Mouse (Mus musculus): ENCODE data around the gene Map2k5. TPM values are rescaled to one million over a fixed set of nuclear protein-coding genes. Genes with fewer than 3 reads are reported as not detected.

Map2k5 gene
- polyA plus RNA-seq, 1 experiment = 15.3 TPM

DNA sequence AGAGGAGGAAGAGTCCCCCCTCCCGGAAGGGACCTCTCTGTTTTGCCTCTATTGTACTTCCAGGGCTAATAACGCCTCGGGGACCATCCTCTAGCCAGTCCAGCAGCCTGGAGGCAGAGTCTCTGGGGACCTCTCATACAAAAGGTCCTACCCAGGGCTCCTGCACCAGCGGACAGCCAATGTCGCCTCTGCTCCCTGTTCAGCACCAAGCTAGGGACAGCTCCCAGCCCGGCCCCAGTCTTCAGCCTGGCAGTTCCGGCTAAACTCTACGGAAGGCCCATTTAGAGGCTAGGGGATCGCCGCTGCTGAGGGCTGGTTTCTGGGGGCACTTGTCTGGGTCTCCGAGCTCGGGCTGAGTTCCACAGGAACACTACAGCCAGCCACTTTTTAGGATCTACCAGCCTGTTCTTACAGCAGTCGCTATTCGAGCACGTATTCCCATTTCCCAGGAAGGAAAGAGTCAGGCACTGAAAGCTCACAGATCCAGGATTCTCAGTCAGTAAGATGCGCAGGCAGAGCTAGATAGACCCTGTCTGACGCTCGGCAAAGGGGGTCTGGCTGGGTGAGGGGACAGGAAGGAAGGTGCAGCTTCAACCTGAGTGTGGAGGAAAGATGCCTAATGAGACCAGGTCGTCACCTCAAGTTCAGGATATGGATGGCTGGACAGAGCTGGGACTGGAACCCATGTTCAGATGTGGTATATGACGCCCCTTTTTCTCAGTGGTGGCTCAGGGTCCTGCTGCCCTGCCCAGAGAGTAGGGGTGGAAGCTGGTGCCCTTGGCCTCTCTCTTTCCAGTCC is 226.4 kb downstream of the Map2k5 start:
- Histone ChIP-seq H3K79me2 (ENCODE audit: control insufficient read depth, insufficient read depth) (no peaks in the 10 kb centered on the region), H3K27me3 (ENCODE audit: control insufficient read depth, insufficient read depth, insufficient read length) (peaks cover 76% of the 10 kb centered on the region), H3K36me3 (ENCODE audit: control insufficient read depth, insufficient read depth) (no peaks in the 10 kb centered on the region), H3K79me3 (ENCODE audit: low read depth) (no peaks in the 10 kb centered on the region), H3K4me3 (ENCODE audit: insufficient read depth, poor library complexity, severe bottlenecking) (no peak overlapping the region), H3ac (ENCODE audit: control insufficient read depth, insufficient read length, low read depth) (no peak overlapping the region)
- no peak for TF ChIP-seq MYOG (IDR thresholded peaks at IDR 0.05; ENCODE audit: control insufficient read depth, extremely low read depth, insufficient read length)
- no peak for TF ChIP-seq USF1 (IDR thresholded peaks at IDR 0.05; ENCODE audit: low read depth)
- no peak for TF ChIP-seq CTCF (IDR thresholded peaks at IDR 0.05; ENCODE audit: control insufficient read depth, insufficient read depth, insufficient read length)
- no peak for TF ChIP-seq FOSL1 (IDR thresholded peaks at IDR 0.05; ENCODE audit: insufficient read depth, low read length, poor library complexity, severe bottlenecking)

DNA sequence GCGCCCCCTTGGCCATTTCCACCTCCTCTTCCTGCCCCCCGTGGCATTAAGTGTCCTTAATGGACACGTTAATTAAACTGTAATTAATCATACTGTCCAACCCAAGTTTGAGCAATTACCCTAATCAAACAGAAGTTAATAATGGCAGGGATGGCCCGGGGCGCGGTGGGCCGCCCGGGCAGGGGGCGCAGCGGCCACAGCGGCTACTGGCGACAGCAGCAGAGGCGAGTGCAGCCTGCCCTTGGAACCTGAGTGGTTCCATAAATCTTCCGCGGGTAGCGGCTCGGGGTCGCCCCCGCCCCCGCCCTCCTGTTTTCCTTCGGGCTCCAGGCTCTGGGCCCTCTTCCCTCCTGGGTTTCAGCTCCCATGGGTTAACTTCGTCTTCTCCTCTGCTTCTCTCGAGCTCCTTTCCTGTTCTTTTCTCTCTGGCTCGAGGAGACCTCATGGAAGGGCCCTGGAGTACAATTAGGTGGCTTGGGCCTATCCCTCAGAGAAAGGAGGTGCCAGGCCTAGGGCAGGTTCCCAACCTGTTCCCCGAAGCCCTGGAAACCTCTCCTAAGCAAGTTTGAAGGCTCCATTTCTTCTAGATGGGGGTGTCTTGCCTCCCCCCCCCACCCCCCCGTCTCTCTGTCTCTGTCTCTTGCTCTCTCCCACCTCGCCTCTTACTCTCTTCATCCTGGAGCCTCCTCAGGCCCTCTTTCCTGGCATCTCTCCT is 227.5 kb downstream of the Map2k5 start:
- Histone ChIP-seq H3K27me3 (ENCODE audit: control insufficient read depth, insufficient read depth, insufficient read length) (peaks cover 80% of the 10 kb centered on the region), H3K4me3 (ENCODE audit: insufficient read depth, poor library complexity, severe bottlenecking) (no peak overlapping the region), H3K79me3 (ENCODE audit: low read depth) (no peaks in the 10 kb centered on the region), H3K79me2 (ENCODE audit: control insufficient read depth, insufficient read depth) (no peaks in the 10 kb centered on the region), H3ac (ENCODE audit: control insufficient read depth, insufficient read length, low read depth) (no peak overlapping the region), H3K36me3 (ENCODE audit: control insufficient read depth, insufficient read depth) (no peaks in the 10 kb centered on the region)
- TF ChIP-seq MYOD1 (IDR thresholded peaks at IDR 0.05; ENCODE audit: control insufficient read depth, insufficient read length, low read depth) (no peak), CEBPB (IDR thresholded peaks at IDR 0.05; ENCODE audit: low read depth) (no peak), CTCF (IDR thresholded peaks at IDR 0.05; ENCODE audit: control insufficient read depth, insufficient read depth, insufficient read length) (no peak), MAX (IDR thresholded peaks at IDR 0.05) (no peak)

DNA sequence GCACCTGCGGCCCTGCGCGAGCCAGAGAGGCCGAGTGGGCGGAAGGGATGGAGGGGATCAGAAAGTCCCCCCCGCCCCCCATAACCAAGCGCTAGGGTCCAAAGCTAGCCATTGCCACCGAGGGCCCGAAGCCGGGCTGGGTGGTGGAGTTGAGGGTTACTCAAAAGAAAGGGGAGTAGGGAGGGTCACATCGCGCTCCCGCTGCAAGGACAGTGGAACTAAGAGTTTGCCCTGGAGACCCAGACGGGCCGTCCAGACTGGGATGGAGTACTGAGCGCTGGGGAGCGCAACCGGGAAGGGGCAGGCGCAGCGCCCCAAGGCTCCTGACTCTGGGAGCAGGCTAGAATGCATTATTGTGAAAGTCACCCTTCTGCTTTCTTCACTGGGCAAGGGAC is 228.3 kb downstream of the Map2k5 start:
- TF ChIP-seq USF1 (IDR thresholded peaks at IDR 0.05; ENCODE audit: low read depth) = no peak
- no peak for TF ChIP-seq MYOG (IDR thresholded peaks at IDR 0.05; ENCODE audit: control insufficient read depth, extremely low read depth, insufficient read length)
- Histone ChIP-seq H3K27me3 (ENCODE audit: control insufficient read depth, insufficient read depth, insufficient read length) (peaks cover 88% of the 10 kb centered on the region), H3K79me2 (ENCODE audit: control insufficient read depth, insufficient read depth) (no peaks in the 10 kb centered on the region), H3K79me3 (ENCODE audit: low read depth) (no peaks in the 10 kb centered on the region), H3K4me3 (ENCODE audit: insufficient read depth, poor library complexity, severe bottlenecking) (no peak overlapping the region), H3ac (ENCODE audit: control insufficient read depth, insufficient read length, low read depth) (no peak overlapping the region), H3K36me3 (ENCODE audit: control insufficient read depth, insufficient read depth) (no peaks in the 10 kb centered on the region)

GRCm38 (mm10) chr9:63148410-63149371 is 229.0 kb downstream of the Map2k5 start, which contains the start of gene Skor1:
TSS of gene Skor1 (minus strand) at chr9:63148961.
- TF ChIP-seq MYOG (IDR thresholded peaks at IDR 0.05; ENCODE audit: control insufficient read depth, extremely low read depth, insufficient read length) (no peak), FOSL1 (IDR thresholded peaks at IDR 0.05; ENCODE audit: insufficient read depth, low read length, poor library complexity, severe bottlenecking) (no peak), CTCF (IDR thresholded peaks at IDR 0.05; ENCODE audit: control insufficient read depth, insufficient read depth, insufficient read length) (no peak), MAX (IDR thresholded peaks at IDR 0.05) (no peak), CEBPB (IDR thresholded peaks at IDR 0.05; ENCODE audit: low read depth) (no peak), MYOD1 (IDR thresholded peaks at IDR 0.05; ENCODE audit: control insufficient read depth, insufficient read length, low read depth) (no peak), USF1 (IDR thresholded peaks at IDR 0.05; ENCODE audit: low read depth) (no peak)
- Histone ChIP-seq H3K79me2 (ENCODE audit: control insufficient read depth, insufficient read depth) (no peaks in the 10 kb centered on the region), H3K79me3 (ENCODE audit: low read depth) (no peaks in the 10 kb centered on the region), H3K36me3 (ENCODE audit: control insufficient read depth, insufficient read depth) (no peaks in the 10 kb centered on the region), H3K27me3 (ENCODE audit: control insufficient read depth, insufficient read depth, insufficient read length) (peaks cover 95% of the 10 kb centered on the region), H3ac (ENCODE audit: control insufficient read depth, insufficient read length, low read depth) (no peak within 1 kb of the TSS), H3K4me3 (ENCODE audit: insufficient read depth, poor library complexity, severe bottlenecking) (no peak within 1 kb of the TSS)

DNA sequence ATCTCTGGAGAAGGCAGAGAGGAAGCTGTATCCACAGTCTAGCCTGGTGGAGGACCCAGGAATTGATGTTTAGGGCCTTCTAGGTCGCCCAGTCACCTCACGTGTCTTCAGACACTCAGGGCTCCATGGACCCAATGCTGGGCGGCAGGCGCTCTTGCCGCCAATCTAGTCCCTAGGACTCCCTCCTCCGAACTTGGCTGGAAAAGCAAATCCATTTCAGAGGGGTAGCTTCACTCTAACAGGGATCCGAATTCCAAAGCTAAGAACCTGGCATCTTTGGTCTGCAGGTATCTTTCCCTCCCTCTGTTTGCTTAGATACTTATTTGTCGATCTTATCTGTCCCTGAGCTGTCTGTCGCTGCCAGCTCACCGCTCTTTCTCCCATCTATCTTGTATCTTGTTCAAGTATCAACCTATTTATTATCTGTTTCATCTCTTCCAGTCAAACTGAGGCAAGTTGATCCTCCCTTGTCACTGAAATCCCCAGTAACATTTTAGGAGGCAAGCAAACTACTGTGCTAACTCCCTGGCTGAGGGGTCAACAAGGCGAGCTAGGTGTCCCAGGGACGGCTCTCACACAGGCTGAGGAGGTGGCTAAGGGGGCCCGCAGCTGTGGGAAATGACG is 229.8 kb downstream of the Map2k5 start:
- Histone ChIP-seq H3K79me3 (ENCODE audit: low read depth) (no peaks in the 10 kb centered on the region), H3ac (ENCODE audit: control insufficient read depth, insufficient read length, low read depth) (no peak overlapping the region), H3K27me3 (ENCODE audit: control insufficient read depth, insufficient read depth, insufficient read length) (peaks cover 95% of the 10 kb centered on the region), H3K4me3 (ENCODE audit: insufficient read depth, poor library complexity, severe bottlenecking) (no peak overlapping the region), H3K36me3 (ENCODE audit: control insufficient read depth, insufficient read depth) (no peaks in the 10 kb centered on the region), H3K79me2 (ENCODE audit: control insufficient read depth, insufficient read depth) (no peaks in the 10 kb centered on the region)
- TF ChIP-seq CTCF (IDR thresholded peaks at IDR 0.05; ENCODE audit: control insufficient read depth, insufficient read depth, insufficient read length) (no peak), USF1 (IDR thresholded peaks at IDR 0.05; ENCODE audit: low read depth) (no peak), CEBPB (IDR thresholded peaks at IDR 0.05; ENCODE audit: low read depth) (no peak), MAX (IDR thresholded peaks at IDR 0.05) (no peak), FOSL1 (IDR thresholded peaks at IDR 0.05; ENCODE audit: insufficient read depth, low read length, poor library complexity, severe bottlenecking) (no peak), MYOG (IDR thresholded peaks at IDR 0.05; ENCODE audit: control insufficient read depth, extremely low read depth, insufficient read length) (no peak), MYOD1 (IDR thresholded peaks at IDR 0.05; ENCODE audit: control insufficient read depth, insufficient read length, low read depth) (no peak)
